Mouse (Mus musculus) neural tube, embryonic 15.5 days (tissue): ENCODE results near the gene Tmem135. TPM values are rescaled to one million over a fixed set of nuclear protein-coding genes. Genes with fewer than 3 reads are reported as not detected.

Experiments
- ATAC-seq: fragments of 200-750 bp; cut with Nextera tagmentation; 2 replicates; pipeline ENCODE4 v1.8.0; 2017; ENCODE audit warnings: mild to moderate bottlenecking, moderate TSS enrichment, moderate library complexity; ENCODE audit not compliant: low FRiP score
- H3K27ac ChIP-seq: fragments of 300-500 bp; sonication (generic); replicated peaks from 2 replicates; pipeline ENCODE4 v1.5.1; 2015; ENCODE audit warnings: mild to moderate bottlenecking, inconsistent platforms
- H3K27me3 ChIP-seq: fragments of 300-500 bp; sonication (generic); replicated peaks from 2 replicates; pipeline ENCODE4 v1.6.1; 2015; ENCODE audit warnings: inconsistent platforms
- H3K36me3 ChIP-seq: fragments of 300-500 bp; sonication (generic); 2 replicates; pipeline ENCODE4 v1.6.1; 2015; ENCODE audit warnings: inconsistent platforms
- H3K4me1 ChIP-seq: fragments of 300-500 bp; sonication (generic); 2 replicates; pipeline ENCODE4 v1.6.1; 2015; ENCODE audit warnings: inconsistent platforms
- H3K4me2 ChIP-seq: fragments of 300-500 bp; sonication (generic); 2 replicates; pipeline ENCODE4 v1.6.1; 2015; ENCODE audit warnings: inconsistent platforms, mild to moderate bottlenecking, moderate library complexity
- H3K4me3 ChIP-seq: fragments of 300-500 bp; sonication (generic); replicated peaks from 2 replicates; pipeline ENCODE4 v1.5.1; 2015; ENCODE audit warnings: mild to moderate bottlenecking, inconsistent platforms
- H3K9ac ChIP-seq: fragments of 300-500 bp; sonication (generic); replicated peaks from 2 replicates; pipeline ENCODE4 v1.6.1; 2015; ENCODE audit warnings: mild to moderate bottlenecking, inconsistent platforms
- H3K9me3 ChIP-seq: fragments of 300-500 bp; sonication (generic); replicated peaks from 2 replicates; pipeline ENCODE4 v1.6.1; 2016; ENCODE audit warnings: inconsistent platforms
- WGBS: fragments of 180-500 bp; shearing (Covaris S2); methylation state at CpG from one replicate; pipeline ENCODE4 v1.1.7; 2015; ENCODE audit warnings: mixed read lengths; 5-methylcytosine and 5-hydroxymethylcytosine counted together
- polyA plus RNA-seq: library from polyadenylated mRNA; unstranded; fragments of >200 nt; fragmentation: Nextera tagmentation; extraction: Ambion mirVana; gene quantifications from 2 replicates; pipeline ENCODE4 v1.2.1, GENCODE M21; 2015

Tmem135 gene
- polyA plus RNA-seq, 1 experiment from 2014 or later: 29.0 TPM

DNA sequence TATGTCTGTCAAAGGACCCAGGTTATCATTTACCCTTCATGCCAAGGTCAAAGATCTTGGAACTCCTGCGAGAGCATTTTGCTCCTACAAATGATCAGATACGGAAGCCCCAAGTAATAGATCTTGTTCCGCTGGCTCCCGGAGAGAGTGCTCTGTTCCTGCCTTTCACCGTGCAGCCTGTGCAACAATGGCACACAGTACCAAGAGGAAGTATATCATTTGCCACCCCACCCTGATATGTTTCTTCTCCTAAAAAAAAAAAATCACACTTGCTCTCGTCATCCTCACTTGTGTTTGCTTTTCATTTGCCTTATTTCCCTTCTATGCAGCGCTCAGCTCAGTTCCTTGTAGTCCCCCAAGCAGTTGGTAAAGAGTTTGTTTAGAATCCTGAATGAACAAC, 8.1 kb upstream of the Tmem135 start:
- Histone ChIP-seq H3K9ac (no peak overlapping the region), H3K9me3 (no peaks in the 10 kb centered on the region), H3K4me3 (no peak overlapping the region), H3K36me3 (no peaks in the 10 kb centered on the region), H3K27ac (no peak overlapping the region), H3K4me1 (peaks cover 7% of the 10 kb centered on the region; the same call in 1 of the 2 replicates), H3K27me3 (no peaks in the 10 kb centered on the region), H3K4me2 (no peak overlapping the region)
- 82% methylated on average over 7 of the region's 7 CpGs for WGBS
- ATAC-seq: no peak

- Histone ChIP-seq H3K9me3 (no peaks in the 10 kb centered on the region), H3K4me2 (no peak overlapping the region), H3K27me3 (no peaks in the 10 kb centered on the region), H3K27ac (no peak overlapping the region), H3K36me3 (no peaks in the 10 kb centered on the region), H3K9ac (no peak overlapping the region), H3K4me3 (no peak overlapping the region), H3K4me1 (peaks cover 7% of the 10 kb centered on the region; the same call in 1 of the 2 replicates)
- 95% methylated on average over 3 of the region's 3 CpGs for WGBS
- ATAC-seq: no peak
Observed at GRCm38 (mm10) chr7:89411346-89411745, 7.3 kb upstream of the Tmem135 start.

DNA sequence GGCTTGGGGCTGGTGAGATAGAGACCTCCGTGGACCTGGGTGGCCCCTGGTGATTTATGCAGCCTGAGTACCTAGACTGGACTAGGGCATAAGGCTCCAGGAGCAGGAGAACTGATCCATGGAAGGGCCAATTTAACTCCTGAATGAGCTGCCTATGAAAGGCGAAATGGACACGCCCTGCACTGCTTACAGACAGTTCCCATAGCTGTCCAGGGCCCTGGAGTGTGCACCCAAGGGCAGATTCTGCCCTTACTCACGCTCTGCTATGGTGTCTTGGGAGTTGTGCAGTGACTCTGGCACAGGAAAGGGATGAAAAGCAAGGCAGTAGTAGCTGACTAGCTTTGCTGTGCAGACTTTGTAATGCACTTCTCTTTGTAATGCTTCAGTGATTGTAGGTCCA, 6.3 kb upstream of the Tmem135 start:
- no peak overlapping the region for H3K4me3 ChIP-seq
- H3K9me3 ChIP-seq: no peaks in the 10 kb centered on the region
- no peak overlapping the region for H3K4me2 ChIP-seq
- 75% methylated on average over 4 of the region's 4 CpGs for WGBS
- no peak overlapping the region for H3K9ac ChIP-seq
- no peaks in the 10 kb centered on the region for H3K27me3 ChIP-seq
- no peaks in the 10 kb centered on the region for H3K36me3 ChIP-seq
- no peak overlapping the region for H3K27ac ChIP-seq
- peaks cover 9% of the 10 kb centered on the region for H3K4me1 ChIP-seq
- ATAC-seq: no peak

- Histone ChIP-seq H3K4me2 (no peak overlapping the region), H3K4me1 (peaks cover 28% of the 10 kb centered on the region), H3K4me3 (no peak overlapping the region), H3K9me3 (no peaks in the 10 kb centered on the region), H3K36me3 (no peaks in the 10 kb centered on the region), H3K27me3 (no peaks in the 10 kb centered on the region), H3K27ac (no peak overlapping the region), H3K9ac (no peak overlapping the region)
- WGBS: 90% methylated on average over 24 of the region's 24 CpGs
- ATAC-seq: no peak
Observed at GRCm38 (mm10) chr7:89407006-89407940, 3.3 kb upstream of the Tmem135 start.

- Histone ChIP-seq H3K4me3 (peak overlapping the region; percentile 13), H3K36me3 (no peaks in the 10 kb centered on the region), H3K9me3 (no peaks in the 10 kb centered on the region), H3K27ac (no peak overlapping the region), H3K9ac (no peak overlapping the region), H3K27me3 (no peaks in the 10 kb centered on the region), H3K4me2 (peak overlapping the region; percentile 37), H3K4me1 (peaks cover 33% of the 10 kb centered on the region)
- WGBS: 58% methylated on average over 1 of the region's 1 CpGs
- ATAC-seq: no peak
Observed at GRCm38 (mm10) chr7:89406011-89406410, 2.0 kb upstream of the Tmem135 start.

DNA sequence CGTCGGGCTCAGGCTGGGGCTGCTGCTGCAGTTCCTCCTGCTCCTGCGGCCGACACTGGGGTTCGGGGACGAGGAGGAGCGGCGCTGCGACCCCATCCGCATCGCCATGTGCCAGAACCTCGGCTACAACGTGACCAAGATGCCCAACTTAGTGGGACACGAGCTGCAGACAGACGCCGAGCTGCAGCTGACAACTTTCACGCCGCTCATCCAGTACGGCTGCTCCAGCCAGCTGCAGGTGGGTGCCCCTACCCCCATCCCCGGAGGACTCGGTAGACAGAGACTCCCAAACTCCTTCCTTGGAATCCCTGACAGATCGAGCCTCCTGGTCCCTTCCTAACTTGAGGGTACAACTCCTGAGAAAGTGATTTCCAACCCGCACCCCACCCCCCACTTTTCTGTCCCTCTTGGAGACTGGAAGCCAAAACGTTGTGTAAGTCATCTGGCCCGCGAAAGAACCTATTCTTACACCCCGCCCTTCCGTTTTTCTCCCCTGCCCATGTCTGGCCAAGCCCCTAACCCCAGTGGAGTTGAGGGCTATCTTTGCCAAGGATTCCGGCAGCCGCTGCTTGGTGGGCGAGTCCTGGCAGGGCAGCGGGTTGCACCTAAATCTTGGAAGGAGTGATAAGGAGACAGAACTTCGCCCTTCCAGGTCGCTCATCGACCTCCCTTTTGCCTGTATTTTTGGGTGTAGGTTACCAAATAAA, 865 bp upstream of the Tmem135 start:
- H3K4me3 ChIP-seq: peak overlapping the region; percentile 79
- under 1% methylated on average over 35 of the region's 35 CpGs for WGBS
- peaks cover 26% of the 10 kb centered on the region for H3K4me1 ChIP-seq
- ATAC-seq: no peak; the same call in 1 of the 2 replicates
- H3K27me3 ChIP-seq: no peaks in the 10 kb centered on the region
- H3K36me3 ChIP-seq: no peaks in the 10 kb centered on the region
- peak overlapping the region; percentile 82 for H3K27ac ChIP-seq
- peak overlapping the region; percentile 94 for H3K4me2 ChIP-seq
- no peaks in the 10 kb centered on the region for H3K9me3 ChIP-seq
- H3K9ac ChIP-seq: peak overlapping the region; percentile 74

DNA sequence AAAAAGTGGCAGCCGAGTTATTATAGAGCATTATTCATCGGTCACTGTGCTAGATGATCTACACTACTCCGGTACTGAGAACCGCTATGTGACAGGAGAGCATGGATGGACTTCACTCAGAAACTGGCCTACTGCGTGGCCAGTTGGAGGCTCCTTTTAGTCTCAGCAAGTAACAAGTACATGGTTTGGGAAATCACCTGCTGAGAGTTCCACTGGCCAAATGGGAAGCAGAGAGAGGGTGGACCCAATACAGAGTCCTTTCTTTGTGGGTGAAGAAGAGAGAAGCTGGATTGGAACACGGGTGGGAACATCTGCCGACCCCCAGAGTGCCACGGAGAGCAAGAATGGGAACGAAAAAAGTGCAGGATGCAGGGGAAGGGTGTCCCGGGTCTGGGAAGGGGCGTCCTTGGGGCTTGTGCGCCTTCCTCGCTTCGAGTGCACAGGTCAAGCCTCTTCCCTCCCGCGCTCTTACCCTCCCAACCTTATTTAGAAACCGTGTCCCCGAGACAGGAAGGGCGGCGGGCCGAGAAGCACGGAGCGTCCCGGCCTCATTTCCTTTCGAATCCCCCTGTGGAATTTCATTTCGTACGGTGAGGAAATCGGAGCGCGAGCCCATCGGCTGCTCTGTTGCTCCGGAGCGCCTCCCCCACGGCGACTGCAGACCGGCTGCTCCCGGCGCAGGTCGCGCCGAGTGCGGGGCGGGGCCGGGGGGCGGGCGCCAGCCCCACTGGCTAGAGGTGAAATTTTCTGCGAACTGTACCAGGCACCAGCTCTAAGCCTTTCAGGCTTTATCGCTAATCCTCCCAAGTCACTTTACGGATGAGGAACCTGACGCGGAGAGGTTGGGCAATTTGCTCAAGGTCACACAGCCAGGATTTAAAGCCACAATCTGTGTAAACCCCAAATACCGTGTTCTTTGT, 709 bp downstream of the Tmem135 start:
- H3K36me3 ChIP-seq: no peaks in the 10 kb centered on the region
- ATAC-seq: peak; percentile 89
- H3K27me3 ChIP-seq: no peaks in the 10 kb centered on the region
- peak overlapping the region; percentile 74 for H3K9ac ChIP-seq
- peaks cover 26% of the 10 kb centered on the region for H3K4me1 ChIP-seq
- peak overlapping the region; percentile 79 for H3K4me3 ChIP-seq
- H3K9me3 ChIP-seq: no peaks in the 10 kb centered on the region
- peak overlapping the region; percentile 82 for H3K27ac ChIP-seq
- WGBS: 5% methylated on average over 52 of the region's 52 CpGs
- peak overlapping the region; percentile 94 for H3K4me2 ChIP-seq

DNA sequence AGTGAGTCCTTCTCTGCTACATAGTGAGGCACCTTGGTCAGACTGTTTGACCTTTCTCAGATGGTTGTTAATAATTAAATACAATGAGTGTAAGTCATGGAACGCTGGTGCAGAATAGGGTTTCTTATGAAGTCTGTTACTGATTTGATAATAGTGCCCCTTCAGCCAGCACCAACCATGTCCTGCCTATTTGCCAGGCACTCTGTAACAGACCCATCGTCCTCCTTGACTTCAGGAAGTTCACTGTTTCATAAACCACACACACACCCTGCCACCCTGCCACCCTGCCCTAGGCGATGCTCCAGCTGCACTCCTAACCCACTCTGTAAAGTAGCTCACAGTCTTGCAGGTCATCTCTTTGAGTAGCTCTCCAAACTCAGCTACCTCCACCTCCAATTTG, 2.1 kb downstream of the Tmem135 start:
- no peak for ATAC-seq
- no peak overlapping the region for H3K27ac ChIP-seq
- peaks cover 26% of the 10 kb centered on the region for H3K4me1 ChIP-seq
- H3K36me3 ChIP-seq: no peaks in the 10 kb centered on the region
- H3K9ac ChIP-seq: no peak overlapping the region
- no peak overlapping the region for H3K4me3 ChIP-seq
- no peaks in the 10 kb centered on the region for H3K9me3 ChIP-seq
- WGBS: 80% methylated on average over 3 of the region's 3 CpGs
- no peaks in the 10 kb centered on the region for H3K27me3 ChIP-seq
- H3K4me2 ChIP-seq: no peak overlapping the region

DNA sequence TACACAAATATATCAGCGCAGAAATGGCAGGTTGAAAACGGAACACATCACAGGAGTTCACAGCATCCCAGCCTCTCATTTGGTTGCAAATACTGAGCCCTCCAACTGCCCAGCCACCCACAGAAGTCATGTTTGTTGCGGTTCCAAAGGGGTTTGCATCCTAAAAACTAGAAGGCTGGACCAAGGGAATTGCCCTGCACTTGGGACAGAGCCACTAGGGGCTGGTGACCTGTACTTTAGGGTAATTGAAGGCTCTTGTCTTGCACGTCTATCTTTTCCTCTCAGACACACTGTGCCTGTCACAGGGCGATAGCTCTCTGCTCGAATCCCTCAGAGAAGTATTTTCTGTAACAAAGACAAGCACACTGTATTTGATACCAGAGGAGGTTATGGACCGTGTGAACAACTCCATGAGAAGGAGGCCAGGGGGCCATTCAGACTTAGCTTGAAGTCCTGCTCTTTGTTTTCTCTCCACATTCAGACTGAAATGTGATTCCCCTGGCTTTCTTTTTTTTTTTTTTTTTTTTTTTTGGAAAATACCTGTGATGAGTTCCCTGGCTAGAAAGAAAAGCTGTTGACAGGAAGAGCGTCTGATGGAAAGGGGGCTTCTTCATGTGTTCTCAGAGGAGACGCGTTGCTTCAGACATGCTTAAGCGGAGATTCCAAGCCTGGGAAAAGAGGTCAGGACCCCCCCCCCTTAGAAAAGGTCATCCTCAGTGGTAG, 2.7 kb downstream of the Tmem135 start:
- no peaks in the 10 kb centered on the region for H3K27me3 ChIP-seq
- H3K9me3 ChIP-seq: no peaks in the 10 kb centered on the region
- H3K4me1 ChIP-seq: peaks cover 26% of the 10 kb centered on the region
- 53% methylated on average over 11 of the region's 11 CpGs for WGBS
- H3K9ac ChIP-seq: no peak overlapping the region
- ATAC-seq: no peak
- H3K4me3 ChIP-seq: no peak overlapping the region
- H3K36me3 ChIP-seq: no peaks in the 10 kb centered on the region
- peak overlapping the region; percentile 1; the same call in 1 of the 2 replicates for H3K4me2 ChIP-seq
- H3K27ac ChIP-seq: no peak overlapping the region

- WGBS: 44% methylated on average over 2 of the region's 2 CpGs
- no peaks in the 10 kb centered on the region for H3K9me3 ChIP-seq
- ATAC-seq: no peak
- no peak overlapping the region for H3K9ac ChIP-seq
- H3K4me2 ChIP-seq: no peak overlapping the region
- no peak overlapping the region for H3K4me3 ChIP-seq
- no peak overlapping the region for H3K27ac ChIP-seq
- no peaks in the 10 kb centered on the region for H3K36me3 ChIP-seq
- peaks cover 26% of the 10 kb centered on the region for H3K4me1 ChIP-seq
- H3K27me3 ChIP-seq: no peaks in the 10 kb centered on the region
Observed at GRCm38 (mm10) chr7:89400721-89401120, 3.3 kb downstream of the Tmem135 start.
